Mouse (Mus musculus) heart, embryonic 11.5 days (tissue): ENCODE measurements around the gene Golga5. TPM values are rescaled to one million over a fixed set of nuclear protein-coding genes. Genes with fewer than 3 reads are reported as not detected.

Experiments
- ATAC-seq: fragments of 200-750 bp; cut with Nextera tagmentation; replicated peaks from 2 replicates; pipeline ENCODE4 v1.8.0; 2017; ENCODE audit warnings: moderate library complexity; ENCODE audit not compliant: insufficient number of reproducible peaks, low FRiP score, low TSS enrichment
- H3K27ac ChIP-seq: fragments of 300-500 bp; sonication (generic); 2 replicates; pipeline ENCODE4 v1.5.1; 2014; ENCODE audit warnings: mild to moderate bottlenecking, low read depth, low read length
- H3K27me3 ChIP-seq: fragments of 300-500 bp; sonication (generic); 2 replicates; pipeline ENCODE4 v1.6.1; 2014; ENCODE audit warnings: mild to moderate bottlenecking, low read length, mixed read lengths; ENCODE audit not compliant: control insufficient read depth, insufficient read depth
- H3K36me3 ChIP-seq: fragments of 300-500 bp; sonication (generic); 2 replicates; pipeline ENCODE4 v1.6.1; 2014; ENCODE audit warnings: mild to moderate bottlenecking, low read length, moderate library complexity, mixed read lengths; ENCODE audit not compliant: control insufficient read depth, insufficient read depth
- H3K4me1 ChIP-seq: fragments of 300-500 bp; sonication (generic); 2 replicates; pipeline ENCODE4 v1.6.1; 2014; ENCODE audit warnings: low read length; ENCODE audit not compliant: control insufficient read depth, insufficient read depth
- H3K4me2 ChIP-seq: fragments of 300-500 bp; sonication (generic); 2 replicates; pipeline ENCODE4 v1.6.1; 2014; ENCODE audit warnings: mild to moderate bottlenecking, moderate library complexity
- H3K4me3 ChIP-seq: fragments of 300-500 bp; sonication (generic); 2 replicates; pipeline ENCODE4 v1.5.1; 2014; ENCODE audit warnings: low read depth, low read length
- H3K9ac ChIP-seq: fragments of 300-500 bp; sonication (generic); 2 replicates; pipeline ENCODE4 v1.6.1; 2014; ENCODE audit warnings: mild to moderate bottlenecking, low read depth, low read length, moderate library complexity
- H3K9me3 ChIP-seq: fragments of 300-500 bp; sonication (generic); replicated peaks from 2 replicates; pipeline ENCODE4 v1.6.1; 2016; ENCODE audit warnings: low read length; ENCODE audit not compliant: control insufficient read depth
- WGBS: fragments of 180-500 bp; shearing (Covaris S2); extraction: QIAGEN DNeasy Blood & Tissue Kit; methylation state at CpG from one replicate; pipeline ENCODE4 v1.1.7; 2014; ENCODE audit not compliant: insufficient replicate concordance; 5-methylcytosine and 5-hydroxymethylcytosine counted together
- polyA plus RNA-seq: library from polyadenylated mRNA; unstranded; fragments of >200 nt; fragmentation: Nextera tagmentation; extraction: Ambion mirVana; gene quantifications from 2 replicates; pipeline ENCODE4 v1.2.1, GENCODE M21; 2014

The Golga5 gene
- 24.9 and 32.8 TPM in 2 replicates for polyA plus RNA-seq

- Histone ChIP-seq H3K27ac (0 out of 2 replicates have a peak within 1 kb of the TSS, but pooled peaks have one; percentile 35), H3K9ac (peak within 1 kb of the TSS; percentile 88)
- under 1% methylated on average over 85 of the region's 86 CpGs for WGBS
These were observed at the start of gene Golga5 for GRCm38 (mm10) chr12:102468894-102469764. Golga5 (plus strand) TSS chr12:102469135.

GRCm38 (mm10) chr12:102419544-102419943, 49.4 kb upstream of the Golga5 start:
- Histone ChIP-seq H3K36me3 (no peaks in the 10 kb centered on the region), H3K4me1 (peaks cover 51% of the 10 kb centered on the region), H3K27me3 (no peaks in the 10 kb centered on the region), H3K27ac (peak overlapping the region; percentile 50; the same call in 1 of the 2 replicates), H3K4me3 (no peak overlapping the region), H3K9me3 (no peaks in the 10 kb centered on the region), H3K4me2 (no peak overlapping the region; the same call in 1 of the 2 replicates), H3K9ac (0 out of 2 replicates have a peak overlapping the region, but pooled peaks have one; percentile 40)
- no peak for ATAC-seq
- WGBS, result 66% methylated on average over 3 of the region's 3 CpGs

More at GRCm38 (mm10) chr12:102468894-102469764, at the start of gene Golga5:
- peak; percentile 99 for ATAC-seq
- Histone ChIP-seq H3K27me3 (no peaks in the 10 kb centered on the region), H3K4me3 (peak within 1 kb of the TSS; percentile 93), H3K4me1 (no peaks in the 10 kb centered on the region), H3K4me2 (peak within 1 kb of the TSS; percentile 81), H3K36me3 (peaks cover 14% of the 10 kb centered on the region; the same call in 1 of the 2 replicates), H3K9me3 (no peaks in the 10 kb centered on the region)

- 45% methylated on average over 10 of the region's 10 CpGs for whole genome bisulfite sequencing
- no peak overlapping the region for H3K4me3 ChIP-seq
- H3K27ac ChIP-seq, result peak overlapping the region; percentile 50; the same call in 1 of the 2 replicates
- no peaks in the 10 kb centered on the region for H3K9me3 ChIP-seq
- H3K27me3 ChIP-seq, result no peaks in the 10 kb centered on the region
- no peak overlapping the region for H3K4me2 ChIP-seq
- no peak overlapping the region for H3K9ac ChIP-seq
- H3K4me1 ChIP-seq, result peaks cover 58% of the 10 kb centered on the region
- no peak for ATAC-seq
- H3K36me3 ChIP-seq, result no peaks in the 10 kb centered on the region
These were observed 48.6 kb upstream of the Golga5 start for GRCm38 (mm10) chr12:102420168-102420890.

GRCm38 (mm10) chr12:102422065-102422464, 46.9 kb upstream of the Golga5 start:
- H3K9me3 ChIP-seq, result no peaks in the 10 kb centered on the region
- peaks cover 45% of the 10 kb centered on the region for H3K4me1 ChIP-seq
- H3K36me3 ChIP-seq, result no peaks in the 10 kb centered on the region
- ATAC-seq, result 0 out of 2 replicates have a peak, but pooled peaks have one; percentile 24
- H3K27me3 ChIP-seq, result no peaks in the 10 kb centered on the region
- 59% methylated on average over 6 of the region's 6 CpGs for WGBS
- H3K27ac ChIP-seq, result peak overlapping the region; percentile 6
- no peak overlapping the region for H3K9ac ChIP-seq
- H3K4me3 ChIP-seq, result no peak overlapping the region
- no peak overlapping the region for H3K4me2 ChIP-seq

- Histone ChIP-seq H3K4me3 (no peak overlapping the region), H3K4me2 (no peak overlapping the region), H3K4me1 (peaks cover 43% of the 10 kb centered on the region), H3K27ac (peak overlapping the region; percentile 65; the same call in 1 of the 2 replicates), H3K9me3 (no peaks in the 10 kb centered on the region), H3K36me3 (no peaks in the 10 kb centered on the region), H3K27me3 (no peaks in the 10 kb centered on the region), H3K9ac (no peak overlapping the region)
- 67% methylated on average over 11 of the region's 11 CpGs for WGBS
- peak; percentile 18; the same call in 1 of the 2 replicates for ATAC-seq
These were observed 46.2 kb upstream of the Golga5 start for GRCm38 (mm10) chr12:102422623-102423320.

- H3K27me3 ChIP-seq, result no peaks in the 10 kb centered on the region
- peak overlapping the region; percentile 22; the same call in 1 of the 2 replicates for H3K4me2 ChIP-seq
- H3K9me3 ChIP-seq, result no peaks in the 10 kb centered on the region
- no peak overlapping the region for H3K9ac ChIP-seq
- 54% methylated on average over 8 of the region's 8 CpGs for WGBS
- H3K4me3 ChIP-seq, result no peak overlapping the region
- no peaks in the 10 kb centered on the region for H3K36me3 ChIP-seq
- H3K4me1 ChIP-seq, result peaks cover 43% of the 10 kb centered on the region
- no peak for ATAC-seq
- H3K27ac ChIP-seq, result no peak overlapping the region; the same call in 1 of the 2 replicates
These were observed 45.3 kb upstream of the Golga5 start for GRCm38 (mm10) chr12:102423625-102424024.

GRCm38 (mm10) chr12:102424456-102424855, 44.5 kb upstream of the Golga5 start:
- Histone ChIP-seq H3K4me1 (peaks cover 42% of the 10 kb centered on the region), H3K27me3 (no peaks in the 10 kb centered on the region), H3K9ac (no peak overlapping the region), H3K4me2 (no peak overlapping the region), H3K27ac (no peak overlapping the region), H3K4me3 (no peak overlapping the region), H3K36me3 (no peaks in the 10 kb centered on the region), H3K9me3 (no peaks in the 10 kb centered on the region)
- ATAC-seq, result no peak
- 19% methylated on average over 2 of the region's 2 CpGs for WGBS

GRCm38 (mm10) chr12:102425048-102425578, 43.8 kb upstream of the Golga5 start:
- H3K27ac ChIP-seq, result no peak overlapping the region
- WGBS, result 79% methylated on average over 4 of the region's 4 CpGs

More at GRCm38 (mm10) chr12:102425048-102425578, 43.8 kb upstream of the Golga5 start:
- H3K9me3 ChIP-seq, result no peaks in the 10 kb centered on the region
- peaks cover 35% of the 10 kb centered on the region for H3K4me1 ChIP-seq
- H3K27me3 ChIP-seq, result no peaks in the 10 kb centered on the region
- no peaks in the 10 kb centered on the region for H3K36me3 ChIP-seq
- H3K4me3 ChIP-seq, result no peak overlapping the region
- no peak overlapping the region for H3K4me2 ChIP-seq
- no peak overlapping the region for H3K9ac ChIP-seq
- ATAC-seq, result no peak
